16 mouse cellular contexts compared by ENCODE assay signal in genomic region chr16:65559591-65559990, GRCm38 (mm10). TPM values are rescaled to one million over a fixed set of nuclear protein-coding genes. Genes with fewer than 3 reads are reported as not detected.
DNase-seq lines count a peak whose midpoint lies in the region; ATAC-seq lines count a peak whose summit lies in the region.
"Had no signal": no experiment of that assay in that cellular context is flagged by ENCODE, and none has a peak within 500 bp of the region (broad histone marks: within the 10 kb centered on the region; RNA-seq: fewer than 3 reads in every experiment).

No protein-coding gene starts in this region.

- no peak overlapping the region for H3K27ac ChIP-seq in hindbrain, embryonic 13.5 days
- no peak overlapping the region for H3K27ac ChIP-seq in hindbrain, embryonic 10.5 days
- no peak overlapping the region for H3K27ac ChIP-seq in neural tube, embryonic 15.5 days (replicated peaks)
- H3K27ac ChIP-seq: layer of hippocampus, adult 2 months; limb, embryonic 12.5 days had no signal

- no peaks in the 10 kb centered on the region for H3K9me3 ChIP-seq in hindbrain, embryonic 13.5 days
- H3K9me3 ChIP-seq in hindbrain, embryonic 10.5 days, result no peaks in the 10 kb centered on the region
- no peaks in the 10 kb centered on the region for H3K9me3 ChIP-seq in neural tube, embryonic 15.5 days (replicated peaks)
- H3K9me3 ChIP-seq: heart, embryonic 12.5 days had no signal

- intact Hi-C loops in left cerebral cortex, postnatal 4 days (cut with DNase I), result no loop called here

- peak overlapping the region; percentile 23 for H3K4me3 ChIP-seq in hindbrain, embryonic 13.5 days
- H3K4me3 ChIP-seq in hindbrain, embryonic 10.5 days, result no peak overlapping the region
- 0 out of 2 replicates have a peak overlapping the region, but pooled peaks have one; percentile 10 for H3K4me3 ChIP-seq in neural tube, embryonic 15.5 days (replicated peaks)
- H3K4me3 ChIP-seq: heart, embryonic 12.5 days; layer of hippocampus, adult 2 months; limb, embryonic 12.5 days had no signal

- peaks cover 13% of the 10 kb centered on the region for H3K4me1 ChIP-seq in hindbrain, embryonic 13.5 days (replicated peaks)
- H3K4me1 ChIP-seq in hindbrain, embryonic 10.5 days (replicated peaks), result peaks cover 15% of the 10 kb centered on the region
- peaks cover 18% of the 10 kb centered on the region for H3K4me1 ChIP-seq in neural tube, embryonic 15.5 days

- no peaks in the 10 kb centered on the region for H3K27me3 ChIP-seq in hindbrain, embryonic 13.5 days
- no peaks in the 10 kb centered on the region for H3K27me3 ChIP-seq in hindbrain, embryonic 10.5 days (ENCODE audit: insufficient read depth, poor library complexity, severe bottlenecking)
- no peaks in the 10 kb centered on the region for H3K27me3 ChIP-seq in neural tube, embryonic 15.5 days (replicated peaks)
- H3K27me3 ChIP-seq: heart, embryonic 12.5 days; limb, embryonic 12.5 days had no signal

- 89% methylated on average over 2 of the region's 2 CpGs for WGBS in hindbrain, embryonic 13.5 days
- 85% methylated on average over 2 of the region's 2 CpGs for WGBS in hindbrain, embryonic 10.5 days
- WGBS in neural tube, embryonic 15.5 days, result 81% methylated on average over 2 of the region's 2 CpGs

- H3K36me3 ChIP-seq in hindbrain, embryonic 13.5 days, result no peaks in the 10 kb centered on the region
- H3K36me3 ChIP-seq in hindbrain, embryonic 10.5 days, result no peaks in the 10 kb centered on the region
- H3K36me3 ChIP-seq in neural tube, embryonic 15.5 days, result no peaks in the 10 kb centered on the region
- H3K36me3 ChIP-seq: heart, embryonic 12.5 days; limb, embryonic 12.5 days had no signal

- no peak for DNase-seq in hindbrain, embryonic 10.5 days (ENCODE audit: low spot score)
- peak; percentile 50 for DNase-seq in fat pad, adult 2 months (ENCODE audit: extremely low read depth, low read depth, low spot score)
- peak; percentile 20 for DNase-seq in kidney, postnatal 10 days
- DNase-seq in left cerebral cortex, postnatal 4 days, result no peak
- no peak for DNase-seq in left cerebral cortex, adult 11 months (ENCODE audit: low spot score)
- DNase-seq in gastrocnemius, postnatal 25 days, result no peak
- DNase-seq: adrenal gland, postnatal 25 days; cerebellum, adult 18-20 months; thymus, adult 2 months had no signal

- H3K4me2 ChIP-seq in hindbrain, embryonic 13.5 days, result peak overlapping the region; percentile 44
- H3K4me2 ChIP-seq in neural tube, embryonic 15.5 days, result peak overlapping the region; percentile 76
- H3K4me2 ChIP-seq: heart, embryonic 12.5 days had no signal

- H3K9ac ChIP-seq in hindbrain, embryonic 13.5 days, result no peak overlapping the region
- H3K9ac ChIP-seq in neural tube, embryonic 15.5 days (replicated peaks), result no peak overlapping the region
- H3K9ac ChIP-seq: heart, embryonic 12.5 days; limb, embryonic 12.5 days had no signal

- ATAC-seq in hindbrain, embryonic 13.5 days (ENCODE audit: low FRiP score), result no peak
- ATAC-seq in neural tube, embryonic 15.5 days (ENCODE audit: low FRiP score), result no peak

RNA-seq across cellular contexts. Expression of gene Chmp2b, which starts 2.9 kb away (rescaled TPM):
- 136 and 169 TPM in 2 replicates for polyA plus RNA-seq in hindbrain, embryonic 13.5 days (2015; fragmentation: Nextera tagmentation; extraction: Ambion mirVana)
- polyA plus RNA-seq in hindbrain, embryonic 10.5 days (2016; fragmentation: Nextera tagmentation; extraction: Ambion mirVana), result 46.4 and 49.8 TPM in 2 replicates
- 151 and 158 TPM in 2 replicates for polyA plus RNA-seq in neural tube, embryonic 15.5 days (2015; fragmentation: Nextera tagmentation; extraction: Ambion mirVana)
- 10 to 100 TPM; 90.4 to 93.1 TPM for total RNA-seq in left cerebral cortex, postnatal 4 days (2021)
- 10 to 100 TPM; 30.1 to 31.4 TPM for total RNA-seq in gastrocnemius, postnatal 25 days (2021)

RNA-seq across cellular contexts. Expression of gene Pou1f1, which starts 39.3 kb away (rescaled TPM):
- 0.09 TPM in 1 of 2 replicates, not detected in the other for polyA plus RNA-seq in hindbrain, embryonic 13.5 days (2015; fragmentation: Nextera tagmentation; extraction: Ambion mirVana)
- not detected in 2 replicates for polyA plus RNA-seq in hindbrain, embryonic 10.5 days (2016; fragmentation: Nextera tagmentation; extraction: Ambion mirVana)
- 0.26 TPM in 1 of 2 replicates, not detected in the other for polyA plus RNA-seq in neural tube, embryonic 15.5 days (2015; fragmentation: Nextera tagmentation; extraction: Ambion mirVana)
- not detected for total RNA-seq in left cerebral cortex, postnatal 4 days (2021)
- total RNA-seq in gastrocnemius, postnatal 25 days (2021), result not detected
- total RNA-seq: adrenal gland, postnatal 25 days; layer of hippocampus, adult 2 months; megakaryocyte-erythroid progenitor cell, adult 5-6 weeks had no signal
- polyA plus RNA-seq: heart, embryonic 12.5 days; limb, embryonic 12.5 days; neural tube, embryonic 11.5 days had no signal

Comparison
In these comparisons a context has a peak if more than half of its experiments do, and no peak if none do; other contexts are left out.
1. DNase-seq: peak in fat pad, adult 2 months (single experiment) and kidney, postnatal 10 days (single experiment); none in hindbrain, embryonic 10.5 days (single experiment), left cerebral cortex, postnatal 4 days (single experiment), left cerebral cortex, adult 11 months (single experiment) and gastrocnemius, postnatal 25 days (single experiment).